Mouse (Mus musculus): Measurements from ENCODE around the gene Mybbp1a.

DNA sequence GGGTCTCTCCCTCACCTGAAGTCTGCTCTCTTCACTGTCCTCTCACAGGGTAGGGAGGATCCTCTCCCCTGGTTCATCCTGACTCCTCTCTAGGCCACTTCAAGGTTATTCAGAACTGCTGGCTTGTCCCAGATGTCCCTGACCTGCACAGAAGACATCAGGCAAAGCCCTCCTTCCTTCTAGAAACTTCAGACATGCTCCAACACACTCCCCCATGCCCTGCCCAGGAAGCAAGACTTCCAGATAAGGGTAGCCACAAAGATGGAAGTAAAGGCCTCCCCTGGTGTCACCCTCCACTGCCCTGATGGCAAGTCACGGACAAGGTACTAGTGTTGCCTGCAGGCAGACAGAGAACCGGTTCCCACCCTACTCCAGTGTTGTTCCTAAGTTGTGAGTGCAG is 46.5 kb upstream of the Mybbp1a start:
- TF ChIP-seq CTCF (IDR thresholded peaks at IDR 0.05; ENCODE audit: insufficient read depth, low read length) (no peak), POLR2A (IDR thresholded peaks at IDR 0.05; ENCODE audit: borderline replicate concordance, extremely low read depth, low read depth, low read length) (no peak)

Data from lung, adult 2 months (tissue).